Mouse (Mus musculus): ENCODE measurements around the gene Fam71b. TPM values are rescaled to one million over a fixed set of nuclear protein-coding genes. Genes with fewer than 3 reads are reported as not detected.
"Not testable (repeated sequence)": the region's sequence is repeated elsewhere in the genome, so short reads cannot be mapped to it uniquely, and the experiment has no call there.

Gene Fam71b
- polyA plus RNA-seq, 1 experiment from 2014 or later: not detected

GRCm38 (mm10) chr11:46410018-46410563, 13.7 kb downstream of the Fam71b start:
- peaks cover 8% of the 10 kb centered on the region; the same call in 1 of the 2 replicates for H3K27me3 ChIP-seq (ENCODE audit: low read depth, poor library complexity, severe bottlenecking)
- no peaks in the 10 kb centered on the region for H3K36me3 ChIP-seq
- peaks cover 13% of the 10 kb centered on the region for H3K4me1 ChIP-seq
- DNase-seq (ENCODE audit: low spot score): no peak
- H3K9me3 ChIP-seq (replicated peaks): no peaks in the 10 kb centered on the region
- H3K4me3 ChIP-seq: no peak overlapping the region
- 47% methylated on average over 2 of the region's 2 CpGs for WGBS
- H3K27ac ChIP-seq: peak overlapping the region; percentile 44; the same call in 1 of the 2 replicates

GRCm38 (mm10) chr11:46418438-46418837, 22.1 kb downstream of the Fam71b start:
- no peak for DNase-seq (ENCODE audit: low spot score)
- WGBS: 50% methylated on average over 1 of the region's 1 CpGs
- no peak overlapping the region for H3K27ac ChIP-seq
- no peak overlapping the region for H3K4me3 ChIP-seq
- no peaks in the 10 kb centered on the region for H3K27me3 ChIP-seq (ENCODE audit: low read depth, poor library complexity, severe bottlenecking)
- H3K9me3 ChIP-seq (replicated peaks): no peaks in the 10 kb centered on the region
- no peaks in the 10 kb centered on the region for H3K36me3 ChIP-seq
- peaks cover 11% of the 10 kb centered on the region for H3K4me1 ChIP-seq

- WGBS: 89% methylated on average over 5 of the region's 5 CpGs
- DNase-seq (ENCODE audit: low spot score): no peak
- no peaks in the 10 kb centered on the region for H3K36me3 ChIP-seq
- no peak overlapping the region for H3K4me3 ChIP-seq
- no peak overlapping the region for H3K27ac ChIP-seq
- H3K9me3 ChIP-seq (replicated peaks): no peaks in the 10 kb centered on the region
- no peaks in the 10 kb centered on the region for H3K27me3 ChIP-seq (ENCODE audit: low read depth, poor library complexity, severe bottlenecking)
- H3K4me1 ChIP-seq: peaks cover 11% of the 10 kb centered on the region
These were observed 22.5 kb downstream of the Fam71b start for GRCm38 (mm10) chr11:46418860-46419259.

DNA sequence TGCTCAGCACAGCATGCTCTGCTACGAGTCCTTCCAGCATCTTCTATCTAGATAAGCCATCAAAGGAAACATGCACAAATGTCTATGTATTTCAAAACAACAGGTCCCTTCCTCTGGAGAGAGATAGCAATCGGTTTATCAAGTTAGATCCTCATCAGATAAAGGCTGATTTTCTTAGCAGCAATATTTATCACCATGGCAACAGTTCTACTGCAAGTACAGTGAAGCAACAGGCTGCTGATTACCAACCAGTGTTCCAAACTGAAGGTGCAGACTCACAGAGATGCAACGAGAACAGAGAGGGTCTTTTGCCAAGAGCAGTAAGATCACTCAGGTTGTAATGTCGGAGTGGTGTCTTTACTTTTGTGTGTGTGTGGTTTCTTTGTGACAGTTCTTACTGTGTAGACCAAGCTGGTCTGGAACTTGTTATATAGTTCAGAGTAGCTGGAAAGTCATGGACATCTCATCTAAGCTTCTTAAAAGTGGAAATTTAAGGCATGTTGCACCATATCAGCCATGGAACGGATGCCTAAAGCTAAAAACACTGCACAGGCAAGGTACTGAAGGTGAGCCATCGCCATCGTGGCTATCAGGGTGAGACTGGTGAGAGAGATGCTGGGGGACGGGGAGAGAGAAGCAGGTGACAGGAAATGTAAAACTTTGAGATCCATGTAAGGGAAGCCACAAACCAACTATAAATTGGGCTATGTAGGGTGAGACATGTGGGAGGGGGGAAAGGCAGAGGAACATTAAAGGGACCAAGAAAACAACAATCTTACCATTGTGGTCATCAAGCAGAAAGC, 24.9 kb downstream of the Fam71b start:
- no peak overlapping the region for H3K27ac ChIP-seq
- DNase-seq (ENCODE audit: low spot score): no peak
- H3K36me3 ChIP-seq: no peaks in the 10 kb centered on the region
- no peak overlapping the region for H3K4me3 ChIP-seq
- H3K9me3 ChIP-seq (replicated peaks): no peaks in the 10 kb centered on the region
- peaks cover 11% of the 10 kb centered on the region for H3K4me1 ChIP-seq
- WGBS: 84% methylated on average over 8 of the region's 8 CpGs
- H3K27me3 ChIP-seq (ENCODE audit: low read depth, poor library complexity, severe bottlenecking): no peaks in the 10 kb centered on the region

- H3K4me3 ChIP-seq; H3K27ac ChIP-seq; H3K27me3 ChIP-seq (ENCODE audit: low read depth, poor library complexity, severe bottlenecking); DNase-seq (ENCODE audit: low spot score); H3K4me1 ChIP-seq; H3K36me3 ChIP-seq; H3K9me3 ChIP-seq (replicated peaks): not testable (repeated sequence)
- 49% methylated on average over 4 of the region's 4 CpGs for WGBS
These were observed 31.8 kb downstream of the Fam71b start for GRCm38 (mm10) chr11:46428131-46428530.

DNA sequence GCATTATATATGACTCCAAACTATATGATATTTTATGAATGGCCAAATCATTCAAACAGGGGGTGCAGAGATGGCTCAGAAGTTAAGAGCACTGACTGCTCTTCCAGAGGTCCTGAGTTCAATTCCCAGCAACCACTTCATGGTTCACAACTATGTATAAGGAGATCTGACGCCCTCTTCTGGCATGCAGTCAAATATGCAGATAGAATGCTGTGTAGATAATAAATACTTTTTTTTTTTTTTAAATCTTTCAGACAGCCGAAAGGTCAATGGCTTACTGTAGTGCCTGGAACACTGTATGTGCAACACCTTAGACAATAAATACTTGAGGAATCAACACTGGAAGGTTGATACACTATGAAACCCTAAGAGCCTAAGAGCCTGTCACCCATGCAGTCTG, 33.8 kb downstream of the Fam71b start:
- H3K4me1 ChIP-seq: no peaks in the 10 kb centered on the region
- no peak for DNase-seq (ENCODE audit: low spot score)
- WGBS: 95% methylated on average over 2 of the region's 2 CpGs

DNA sequence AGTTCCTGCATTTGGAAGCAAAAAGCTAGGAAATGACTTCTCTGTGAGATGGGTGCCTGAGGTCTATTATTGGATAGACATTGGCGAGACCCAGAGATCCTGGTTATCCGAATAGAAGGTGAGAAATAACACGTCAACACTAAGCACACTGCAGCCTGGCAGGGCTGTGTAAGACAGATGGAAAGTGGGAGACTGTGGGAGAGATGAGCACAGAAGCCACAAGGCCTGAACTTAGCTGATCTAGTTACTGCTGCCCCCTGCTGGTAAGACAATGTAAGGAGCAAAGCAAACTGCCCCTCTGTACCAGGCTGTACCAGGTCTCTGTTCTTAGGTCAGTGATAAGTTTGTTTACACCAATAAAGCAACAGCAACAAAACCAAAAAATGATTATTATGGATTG, 34.8 kb downstream of the Fam71b start:
- 18% methylated on average over 3 of the region's 3 CpGs for WGBS
- Histone ChIP-seq H3K9me3 (replicated peaks) (no peaks in the 10 kb centered on the region), H3K4me3 (no peak overlapping the region), H3K36me3 (no peaks in the 10 kb centered on the region), H3K27me3 (ENCODE audit: low read depth, poor library complexity, severe bottlenecking) (no peaks in the 10 kb centered on the region), H3K27ac (no peak overlapping the region), H3K4me1 (peaks cover under 1% of the 10 kb centered on the region; the same call in 1 of the 2 replicates)
- DNase-seq (ENCODE audit: low spot score): peak; percentile 76

More for the DNA sequence above, 33.8 kb downstream of the Fam71b start:
- Histone ChIP-seq H3K27ac (no peak overlapping the region), H3K27me3 (ENCODE audit: low read depth, poor library complexity, severe bottlenecking) (no peaks in the 10 kb centered on the region), H3K4me3 (no peak overlapping the region), H3K36me3 (no peaks in the 10 kb centered on the region), H3K9me3 (replicated peaks) (no peaks in the 10 kb centered on the region)

DNA sequence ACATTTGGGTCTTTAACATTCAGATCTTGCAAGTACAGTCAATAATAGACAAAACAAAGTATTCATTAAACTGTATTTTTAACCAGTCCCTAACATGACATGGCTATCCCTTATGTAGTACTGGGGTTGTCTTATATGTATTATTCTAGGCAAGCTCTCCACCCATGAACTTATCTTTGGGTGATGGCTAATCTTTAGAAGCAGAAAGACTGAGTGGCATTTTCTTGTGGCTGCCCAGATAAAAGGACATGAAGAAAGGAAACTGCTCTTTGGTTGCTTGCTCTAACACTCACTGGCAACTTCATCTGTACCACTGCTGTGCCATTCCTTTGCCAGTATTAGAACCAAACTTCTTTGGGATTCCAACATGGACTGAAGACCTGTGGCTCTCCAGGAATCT, 39.0 kb downstream of the Fam71b start:
- Histone ChIP-seq H3K4me1 (peaks cover 7% of the 10 kb centered on the region), H3K27me3 (ENCODE audit: low read depth, poor library complexity, severe bottlenecking) (no peaks in the 10 kb centered on the region), H3K36me3 (peaks cover 19% of the 10 kb centered on the region), H3K27ac (no peak overlapping the region), H3K4me3 (no peak overlapping the region), H3K9me3 (replicated peaks) (no peaks in the 10 kb centered on the region)
- DNase-seq (ENCODE audit: low spot score): no peak

- Histone ChIP-seq H3K4me1 (peaks cover 7% of the 10 kb centered on the region), H3K4me3 (peak within 1 kb of the TSS; percentile 93), H3K36me3 (peaks cover 34% of the 10 kb centered on the region), H3K9me3 (replicated peaks) (no peaks in the 10 kb centered on the region), H3K27ac (peak within 1 kb of the TSS; percentile 96), H3K27me3 (ENCODE audit: low read depth, poor library complexity, severe bottlenecking) (no peaks in the 10 kb centered on the region)
- peak; percentile 92 for DNase-seq (ENCODE audit: low spot score)
- under 1% methylated on average over 59 of the region's 59 CpGs for WGBS
These were observed 40.5 kb downstream of the Fam71b start, which contains the start of gene Med7 for GRCm38 (mm10) chr11:46436760-46437458. Gene Med7 (plus strand): TSS chr11:46436925.

DNA sequence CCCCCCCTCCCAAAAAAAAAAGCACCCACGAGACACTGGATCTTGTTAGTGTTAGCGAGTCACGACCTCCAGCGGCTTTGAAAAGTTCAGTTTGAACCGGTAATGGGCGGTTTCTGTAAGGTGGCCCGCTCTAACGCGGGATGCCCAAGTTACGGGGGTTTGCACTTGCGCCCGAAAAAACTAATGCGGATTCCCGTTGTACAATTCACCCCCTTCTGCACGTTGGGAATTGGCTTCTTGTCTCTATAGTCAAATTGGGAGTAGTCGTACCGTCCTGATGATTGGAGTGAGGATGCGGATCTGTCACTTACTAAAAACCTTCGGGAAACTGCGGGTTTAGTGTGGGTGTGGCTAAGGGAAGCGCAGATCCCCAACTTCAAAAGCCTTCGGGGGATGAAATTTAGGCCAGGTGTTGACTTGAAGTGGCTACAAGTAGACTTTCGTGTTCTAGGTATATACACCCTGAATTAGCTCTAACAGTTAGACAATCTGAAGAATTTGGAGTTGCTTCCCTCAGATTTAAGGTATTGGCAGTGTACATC, 41.2 kb downstream of the Fam71b start:
- WGBS: 2% methylated on average over 23 of the region's 23 CpGs
- peak overlapping the region; percentile 93 for H3K4me3 ChIP-seq
- peak overlapping the region; percentile 96 for H3K27ac ChIP-seq
- peaks cover 7% of the 10 kb centered on the region for H3K4me1 ChIP-seq
- peaks cover 41% of the 10 kb centered on the region for H3K36me3 ChIP-seq
- H3K9me3 ChIP-seq (replicated peaks): no peaks in the 10 kb centered on the region
- H3K27me3 ChIP-seq (ENCODE audit: low read depth, poor library complexity, severe bottlenecking): no peaks in the 10 kb centered on the region
- DNase-seq (ENCODE audit: low spot score): no peak

DNA sequence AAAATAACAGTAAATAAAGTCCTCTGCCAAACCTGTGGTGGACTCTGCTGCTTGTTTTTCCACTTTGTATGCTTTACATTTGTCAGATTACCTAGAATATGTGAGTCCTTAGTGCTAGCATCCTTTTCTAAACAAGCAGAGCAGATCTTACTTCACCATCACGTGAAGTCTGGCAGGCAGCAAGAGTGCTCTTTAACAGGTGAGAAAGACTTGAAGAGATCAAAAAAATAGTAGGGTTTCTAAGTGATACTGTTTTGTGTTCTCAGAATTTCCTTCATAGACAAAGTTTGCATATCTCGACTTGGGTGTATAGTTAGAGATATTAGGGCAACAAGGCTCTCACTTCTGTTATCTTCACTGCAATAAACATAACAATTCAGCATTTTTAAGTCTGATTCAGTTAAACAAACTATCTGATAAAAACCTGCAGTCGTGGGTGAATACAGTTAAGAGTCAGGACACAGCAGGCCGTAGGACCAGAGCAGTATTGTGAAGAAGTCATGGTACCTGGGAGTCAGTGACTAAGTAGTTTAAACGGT, 42.7 kb downstream of the Fam71b start:
- H3K27me3 ChIP-seq (ENCODE audit: low read depth, poor library complexity, severe bottlenecking): no peaks in the 10 kb centered on the region
- H3K4me3 ChIP-seq: no peak overlapping the region
- peaks cover 7% of the 10 kb centered on the region for H3K4me1 ChIP-seq
- 94% methylated on average over 5 of the region's 5 CpGs for WGBS
- no peak for DNase-seq (ENCODE audit: low spot score)
- H3K36me3 ChIP-seq: peaks cover 56% of the 10 kb centered on the region
- H3K27ac ChIP-seq: no peak overlapping the region
- no peaks in the 10 kb centered on the region for H3K9me3 ChIP-seq (replicated peaks)

- Histone ChIP-seq H3K36me3 (peaks cover 56% of the 10 kb centered on the region), H3K27me3 (ENCODE audit: low read depth, poor library complexity, severe bottlenecking) (no peaks in the 10 kb centered on the region), H3K4me1 (peaks cover 5% of the 10 kb centered on the region; the same call in 1 of the 2 replicates), H3K9me3 (replicated peaks) (no peaks in the 10 kb centered on the region), H3K4me3 (no peak overlapping the region), H3K27ac (no peak overlapping the region)
- no peak for DNase-seq (ENCODE audit: low spot score)
- 91% methylated on average over 1 of the region's 1 CpGs for WGBS
These were observed 45.4 kb downstream of the Fam71b start for GRCm38 (mm10) chr11:46441774-46442173.
